Mouse (Mus musculus) left cerebral cortex, adult 18-20 months (tissue): ENCODE measurements around the gene Slc30a7. TPM values are rescaled to one million over a fixed set of nuclear protein-coding genes. Genes with fewer than 3 reads are reported as not detected.

Experiments used
- DNase-seq, 2 experiments: peaks; one replicate each; pipeline ENCODE4 v3.0.0; 2021 to 2022; ENCODE audit warnings: low spot score in 2 of 2, mixed read lengths in 1 of 2
- total RNA-seq, 2 experiments: library from RNA; stranded (reverse); gene quantifications; 2 replicates each; pipeline ENCODE4 v1.2.3; 2021

The Slc30a7 gene
- total RNA-seq, 2 experiments from 2014 or later = 30.9 to 31.4 TPM

DNA sequence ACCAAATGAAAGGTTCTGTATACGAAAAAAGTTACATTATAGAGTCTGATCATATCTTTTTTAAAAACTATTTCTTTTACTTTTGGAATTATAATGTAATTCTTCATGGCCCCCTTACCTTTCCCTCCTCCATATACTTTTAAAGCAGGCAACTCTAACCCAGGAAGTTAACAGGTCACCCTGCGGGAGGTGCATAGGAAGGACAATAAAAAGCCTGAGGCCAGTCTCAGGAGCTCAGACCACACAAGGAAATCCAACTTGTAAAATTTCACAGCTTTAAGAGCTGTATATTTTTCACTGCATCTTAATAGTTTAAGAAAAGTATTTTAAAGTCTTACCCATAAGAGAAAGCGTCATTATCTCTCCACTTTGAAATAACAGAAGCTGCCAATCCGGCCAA is 14.6 kb downstream of the Slc30a7 start:
- no peak for DNase-seq

DNA sequence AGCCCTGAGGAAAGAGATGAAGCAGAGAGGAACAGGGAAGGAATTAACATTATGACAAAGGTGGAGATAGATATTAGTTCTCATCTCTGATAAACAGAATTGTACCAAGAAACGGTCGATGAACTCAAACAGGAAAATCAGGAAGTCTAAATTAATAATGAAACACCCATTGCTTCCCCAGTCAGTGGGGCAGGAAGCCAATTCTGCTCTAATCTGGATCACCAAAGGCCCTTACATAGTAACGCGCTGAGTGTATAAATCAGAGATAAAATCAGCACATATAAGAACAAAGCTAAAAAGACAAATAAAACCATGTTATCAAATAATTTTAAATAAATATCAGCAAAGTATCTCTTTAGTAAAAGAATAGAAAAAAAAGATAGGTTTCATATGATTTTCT is 15.1 kb downstream of the Slc30a7 start:
- DNase-seq = no peak

DNA sequence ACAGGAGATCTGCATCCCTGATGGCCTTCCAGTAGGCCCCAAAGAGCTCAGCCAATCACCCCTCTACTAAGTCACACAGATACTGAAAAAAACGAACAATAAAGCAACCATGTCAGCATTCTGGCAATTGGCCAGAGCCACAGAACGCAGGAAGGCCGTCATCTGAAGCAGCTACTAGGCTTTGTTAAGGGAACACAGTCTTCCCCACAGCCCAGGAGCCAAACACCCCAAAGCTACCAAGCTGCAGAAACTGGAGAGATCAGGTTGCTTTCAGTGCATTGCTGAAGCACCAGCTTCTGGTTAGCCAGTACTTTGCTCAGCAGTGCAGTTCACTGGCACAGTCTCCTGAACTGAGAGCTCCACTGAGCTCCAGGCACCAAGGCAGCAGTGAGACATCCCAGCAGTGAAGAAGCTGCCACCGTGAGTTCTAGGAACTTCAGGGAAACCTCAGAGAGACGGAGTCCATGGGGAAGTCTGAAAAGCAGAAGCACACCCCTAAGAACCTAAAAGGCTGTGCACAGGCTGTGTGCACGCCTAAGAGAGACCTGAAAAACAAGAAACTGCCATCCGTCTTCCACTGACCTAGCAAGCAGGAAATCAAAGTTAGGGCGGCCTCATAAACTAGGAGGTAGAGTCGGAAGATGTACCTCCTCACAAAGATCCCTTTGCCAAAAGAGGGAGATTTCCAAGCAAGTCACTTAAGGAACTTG is 21.9 kb downstream of the Slc30a7 start:
- no peak for DNase-seq

DNA sequence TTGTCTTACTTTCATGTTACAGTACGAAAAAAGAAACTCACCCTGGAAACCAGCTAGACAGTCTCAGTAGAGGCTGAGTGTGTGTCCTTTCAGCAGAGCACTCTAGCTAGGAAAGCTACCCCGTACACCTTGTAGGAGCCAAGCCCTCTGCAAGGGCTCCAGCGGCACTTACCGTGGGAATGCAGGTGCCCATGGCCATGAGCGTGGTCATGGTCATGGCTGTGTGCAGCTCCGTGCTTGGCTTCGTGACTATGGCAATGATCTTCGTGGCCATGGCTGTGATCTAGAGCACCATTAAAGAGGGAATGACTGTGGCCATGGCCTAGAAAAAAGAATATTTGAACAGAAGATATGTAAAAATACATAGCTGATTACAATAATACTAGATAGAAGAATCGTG is 22.6 kb downstream of the Slc30a7 start:
- no peak for DNase-seq

DNA sequence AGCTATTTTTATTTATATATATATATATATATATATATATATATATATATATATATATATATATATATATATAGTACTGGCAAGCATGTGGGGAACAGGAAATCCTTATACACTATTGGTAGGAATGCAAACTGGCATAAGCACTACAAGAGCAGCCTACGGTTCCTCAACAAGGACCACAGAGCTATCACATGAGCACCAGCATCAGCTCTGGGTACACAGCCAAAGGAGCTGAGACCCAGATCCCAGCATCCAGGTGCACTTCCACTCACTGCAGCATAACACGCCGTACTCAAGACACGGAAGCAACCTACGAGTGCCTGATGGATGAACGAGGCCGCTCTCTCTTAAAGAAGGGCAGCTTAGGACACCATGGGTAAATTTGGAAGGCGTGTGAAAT is 24.0 kb downstream of the Slc30a7 start:
- DNase-seq = peak; percentile 10

DNA sequence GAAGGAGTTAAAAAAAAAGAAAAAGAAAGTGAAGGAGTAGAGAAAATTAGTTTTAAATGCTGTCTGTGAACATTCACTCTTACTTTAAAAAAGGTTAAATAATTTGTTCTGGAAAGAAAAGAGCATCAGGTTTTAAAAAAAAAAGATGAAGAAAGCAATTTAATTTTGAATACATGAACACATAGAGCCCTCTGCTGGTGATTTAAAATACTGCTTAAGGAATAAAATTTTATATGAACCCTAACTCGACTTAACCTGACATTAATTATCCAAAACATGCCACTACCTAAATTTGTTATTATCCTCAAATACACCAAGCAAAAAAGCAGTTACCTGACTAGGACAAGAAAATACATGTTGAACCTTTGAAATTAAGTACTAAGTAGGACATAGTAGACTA is 28.2 kb downstream of the Slc30a7 start:
- no peak for DNase-seq

DNA sequence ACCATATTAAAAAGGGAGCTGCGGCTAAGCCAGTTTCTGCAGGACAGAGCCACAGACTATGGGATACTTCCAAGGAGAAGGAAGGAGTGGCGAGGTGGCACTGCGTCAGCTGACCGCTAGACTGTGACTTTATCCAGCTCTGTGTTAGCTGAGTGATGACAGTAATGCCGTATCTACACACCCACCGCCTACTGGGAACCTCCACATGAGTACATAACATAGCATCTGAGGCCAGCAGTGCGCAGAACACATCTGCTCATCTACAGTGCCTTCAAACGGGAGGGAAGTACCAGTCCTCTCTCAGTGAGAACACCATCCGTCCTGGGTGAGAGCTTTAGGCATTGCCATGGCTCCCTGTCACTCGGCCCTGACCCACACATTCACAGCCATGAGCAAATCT is 32.2 kb downstream of the Slc30a7 start:
- no peak for DNase-seq

DNA sequence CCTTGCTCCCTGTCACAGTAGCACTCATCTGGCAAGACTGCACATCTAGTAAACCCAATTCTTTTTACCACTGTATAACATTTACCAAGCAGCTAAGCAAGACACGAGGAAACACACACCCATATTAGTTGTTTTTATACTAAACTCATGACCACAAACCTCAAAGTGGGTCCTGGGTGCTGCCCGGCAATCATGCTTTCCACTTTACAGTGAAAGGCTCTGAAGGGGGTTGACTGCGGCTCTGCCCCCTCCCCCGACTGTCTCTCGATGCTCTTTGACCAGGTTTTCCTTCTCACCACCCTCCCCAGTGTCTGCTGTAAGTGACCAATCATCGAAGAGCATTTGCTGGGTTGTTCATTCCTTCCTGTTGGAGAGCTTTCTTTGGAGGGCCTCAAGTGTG is 33.0 kb downstream of the Slc30a7 start:
- DNase-seq = no peak

DNA sequence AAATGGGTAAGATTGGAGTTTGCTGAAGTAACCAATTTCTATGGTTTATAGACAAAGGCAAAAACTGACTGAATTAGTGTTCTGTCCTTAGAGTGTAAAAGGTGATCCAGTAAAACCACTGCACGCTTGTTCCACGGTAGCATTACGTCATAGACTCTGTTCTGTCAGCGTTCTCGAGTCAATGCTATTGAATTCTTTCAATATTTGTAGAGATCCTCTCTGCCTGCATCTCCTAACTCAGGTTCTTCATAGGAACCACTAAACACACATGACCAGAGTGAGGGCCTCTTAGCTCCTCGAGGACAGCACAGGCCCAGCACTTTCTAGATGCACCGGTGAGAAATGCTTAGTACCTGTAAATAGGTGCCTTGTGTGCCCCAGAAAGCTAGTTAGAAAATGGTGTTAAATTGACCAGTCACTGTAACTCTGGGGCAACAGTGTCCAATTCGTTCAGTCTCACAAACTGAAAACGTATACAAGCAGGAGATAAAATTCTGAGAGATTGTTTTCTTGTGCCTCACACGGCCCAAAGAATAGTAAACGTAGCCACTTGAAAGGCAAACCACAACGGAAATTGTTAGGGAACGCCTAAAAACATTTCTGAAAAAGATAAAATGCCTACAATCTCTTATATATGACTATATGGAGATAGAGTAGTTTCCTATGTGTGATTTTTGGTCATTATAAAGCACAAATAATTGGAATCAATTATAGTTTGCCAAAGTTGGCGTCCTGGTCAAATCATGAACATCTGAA is 35.1 kb downstream of the Slc30a7 start:
- DNase-seq = no peak

DNA sequence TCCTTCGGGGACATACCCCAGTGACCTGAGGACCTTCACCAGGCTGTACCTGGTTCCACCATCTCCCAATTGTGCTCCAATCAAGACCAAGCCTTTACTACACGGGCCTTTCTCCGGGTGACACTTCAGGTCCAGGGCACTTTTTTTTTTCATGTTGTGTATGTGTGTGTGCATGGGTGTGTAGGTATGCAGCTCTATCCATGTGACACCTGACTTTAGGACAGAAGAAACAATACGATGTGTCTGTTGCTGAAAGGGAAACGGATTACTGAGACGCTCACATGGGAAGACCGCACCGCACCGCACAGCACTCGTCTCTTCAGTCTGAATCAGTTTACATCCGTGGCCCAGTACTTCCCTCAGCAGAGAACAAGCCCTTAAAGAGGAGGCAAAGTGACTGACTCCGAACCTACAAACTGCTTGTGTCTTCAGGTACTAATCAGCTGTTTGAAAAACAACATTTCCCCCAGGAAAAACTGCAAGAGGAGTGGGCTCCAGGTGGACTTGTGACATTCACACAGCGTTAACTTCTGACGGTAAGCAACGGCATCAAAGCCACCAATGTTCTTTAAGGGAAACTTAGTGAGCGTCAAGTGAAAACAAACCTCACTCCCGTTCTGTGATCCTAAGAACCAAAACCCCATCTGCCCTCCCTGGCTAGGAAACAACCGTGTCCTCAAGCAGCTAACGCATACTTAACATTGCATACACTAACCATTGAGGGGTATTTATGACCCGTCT is 36.0 kb downstream of the Slc30a7 start:
- no peak for DNase-seq

DNA sequence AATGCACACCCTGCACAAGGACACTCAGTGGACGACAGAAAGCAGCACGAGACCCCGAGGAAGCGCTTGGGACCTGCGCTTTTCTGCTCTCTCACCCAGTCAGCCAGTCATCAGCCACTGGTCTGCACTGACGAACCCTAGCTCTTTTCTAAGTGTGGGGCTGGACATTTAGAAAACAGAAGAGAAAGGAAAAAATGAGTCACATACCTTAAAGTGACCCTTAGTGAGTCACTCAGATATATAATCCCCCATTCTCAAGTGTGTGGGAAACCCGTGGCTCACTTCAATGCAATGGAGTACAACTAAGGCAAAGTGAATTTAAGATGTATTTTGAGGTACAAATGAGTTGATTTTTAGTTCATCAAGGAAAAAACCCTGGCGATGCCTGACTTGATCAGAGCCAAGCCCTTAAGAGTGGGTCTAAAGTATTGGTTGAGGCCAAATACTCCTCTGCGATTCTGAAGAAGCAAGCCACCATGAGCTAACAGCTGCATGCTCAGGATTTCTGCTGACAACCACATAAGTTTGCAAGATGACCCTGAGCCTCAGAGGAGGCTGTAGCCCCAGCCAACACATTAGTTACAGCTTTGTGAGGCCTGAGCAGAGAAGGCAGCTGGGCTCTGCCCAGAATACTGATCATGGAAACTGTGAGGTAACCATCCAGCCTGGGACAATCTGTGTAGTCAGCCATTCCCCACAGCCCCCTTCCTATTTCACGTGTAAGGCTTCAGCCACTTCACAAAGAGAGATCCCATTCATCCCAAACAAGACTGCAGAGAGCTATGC is 38.3 kb downstream of the Slc30a7 start:
- no peak for DNase-seq

DNA sequence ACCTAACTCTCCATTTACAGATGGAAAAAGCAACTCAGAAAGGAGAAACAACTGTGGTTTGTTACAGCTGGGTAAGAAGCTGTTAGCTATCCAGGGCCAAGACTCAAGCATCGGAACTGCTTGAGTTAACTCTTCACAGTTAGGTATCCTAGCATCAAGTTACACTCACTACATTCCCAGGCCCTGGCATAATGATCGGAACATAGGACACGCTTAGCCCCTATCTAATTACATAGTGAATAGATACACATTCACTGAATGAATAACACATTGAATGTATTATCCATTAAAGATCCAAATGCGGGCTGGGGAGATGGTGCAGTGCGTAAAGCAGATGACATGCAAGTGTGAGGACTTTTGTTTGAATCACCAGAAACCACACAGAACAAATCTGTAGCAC is 43.1 kb downstream of the Slc30a7 start:
- no peak for DNase-seq

DNA sequence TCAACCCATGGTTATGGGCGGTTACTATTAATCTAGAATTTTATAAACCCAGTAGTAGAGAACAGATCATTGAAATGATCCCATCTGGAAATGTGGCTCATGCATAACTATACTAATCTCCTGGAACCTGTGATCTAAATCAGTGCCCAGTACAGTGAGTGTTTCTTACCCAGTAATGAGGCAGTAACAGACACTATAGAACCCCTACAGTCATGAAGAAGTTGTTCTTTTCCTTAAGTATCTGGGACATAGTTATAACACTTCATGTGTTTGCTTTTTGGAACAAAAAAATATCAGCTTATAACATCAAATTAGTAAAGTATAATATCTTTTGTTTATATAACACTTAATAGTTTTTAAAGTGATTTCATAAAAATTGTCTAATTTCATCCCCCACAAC is 43.6 kb downstream of the Slc30a7 start:
- DNase-seq = no peak

DNA sequence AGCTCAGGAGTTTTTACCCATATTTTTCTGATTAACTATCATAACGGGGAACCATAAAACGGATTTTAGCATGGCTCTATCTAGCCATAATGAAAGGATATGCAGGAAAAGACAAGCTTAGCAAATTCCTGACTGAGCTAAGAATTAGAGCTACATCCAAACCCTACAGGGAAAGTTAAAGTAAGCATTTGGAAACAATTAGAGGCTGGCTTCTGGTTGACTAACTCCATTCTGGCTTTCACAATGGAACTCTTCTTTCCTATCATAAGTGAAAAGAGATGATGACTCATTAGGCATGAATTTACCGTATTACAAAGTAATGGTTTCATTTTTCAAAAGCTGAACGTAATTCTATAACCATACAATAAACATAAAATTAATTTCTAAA is 45.2 kb downstream of the Slc30a7 start:
- DNase-seq = no peak

DNA sequence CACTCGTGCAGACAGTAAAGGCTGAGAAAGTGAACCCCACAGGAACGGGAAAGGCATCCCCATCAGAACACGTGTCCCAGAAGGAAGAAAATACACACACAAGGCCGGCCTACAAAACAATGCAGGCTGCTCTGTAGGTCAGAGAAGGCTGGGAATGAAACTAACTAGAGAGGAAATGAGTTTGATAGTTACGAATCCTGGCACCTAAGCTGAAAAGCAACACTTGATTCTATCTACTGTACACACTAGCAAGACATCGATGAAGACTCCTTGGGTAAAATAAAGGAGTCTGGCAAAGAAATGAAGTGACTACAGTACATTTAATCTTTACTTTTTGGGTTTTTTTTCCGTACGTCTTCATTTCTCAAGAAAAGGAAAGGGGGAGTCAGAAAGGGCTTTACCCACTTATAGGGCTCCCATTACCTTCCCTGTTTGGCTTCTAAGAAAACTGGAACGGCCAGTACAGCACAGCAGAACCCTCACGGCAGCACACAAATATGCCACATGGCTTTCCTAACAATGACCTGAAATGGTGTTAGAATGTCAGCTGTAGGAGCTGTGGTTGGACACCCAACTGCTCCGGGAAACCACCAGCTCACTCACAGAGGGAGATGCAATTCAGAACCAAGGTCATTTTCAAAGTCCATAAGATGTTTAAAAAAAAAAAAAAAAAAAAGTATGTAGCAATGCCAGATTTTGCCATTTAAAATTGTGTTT is 45.7 kb downstream of the Slc30a7 start:
- DNase-seq = no peak

DNA sequence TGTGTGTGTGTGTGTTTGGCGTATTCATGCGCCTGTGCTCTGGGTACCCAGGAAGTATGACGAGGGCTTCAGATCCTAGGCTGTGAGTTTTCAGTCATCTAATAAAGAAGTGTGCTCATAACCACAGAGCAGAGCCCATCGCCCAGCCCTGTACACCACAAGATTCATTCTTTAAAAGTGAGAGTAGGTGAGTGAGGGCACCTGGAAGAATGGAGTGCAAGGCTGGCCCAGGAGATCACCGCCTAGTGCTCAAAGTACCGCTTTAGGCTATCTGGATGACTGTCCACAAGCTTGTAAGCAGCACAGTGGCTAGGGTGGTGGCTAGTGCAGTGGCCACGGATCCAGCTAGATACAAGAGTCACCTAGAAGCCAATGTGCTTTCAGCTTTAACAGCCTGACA is 50.0 kb downstream of the Slc30a7 start:
- no peak for DNase-seq

DNA sequence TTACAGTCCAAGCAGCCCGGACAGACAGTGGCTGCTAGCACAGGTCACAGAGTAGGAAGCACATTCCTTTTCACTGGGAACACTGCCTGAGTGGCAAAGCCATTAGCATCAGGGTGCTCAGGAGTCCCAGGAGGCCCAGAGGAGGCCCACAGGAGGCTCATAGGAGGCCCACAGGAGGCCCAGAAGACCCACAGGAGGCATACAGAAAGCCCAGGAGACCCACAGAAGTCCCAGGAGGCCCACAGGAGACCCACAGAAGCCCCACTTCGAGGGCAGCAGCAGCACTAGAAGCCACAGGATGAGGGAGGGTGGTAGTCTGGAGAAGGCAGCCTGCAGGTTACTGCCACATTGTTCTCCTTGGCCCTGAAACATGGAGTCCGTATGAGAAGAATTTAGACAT is 54.1 kb downstream of the Slc30a7 start:
- no peak for DNase-seq

DNA sequence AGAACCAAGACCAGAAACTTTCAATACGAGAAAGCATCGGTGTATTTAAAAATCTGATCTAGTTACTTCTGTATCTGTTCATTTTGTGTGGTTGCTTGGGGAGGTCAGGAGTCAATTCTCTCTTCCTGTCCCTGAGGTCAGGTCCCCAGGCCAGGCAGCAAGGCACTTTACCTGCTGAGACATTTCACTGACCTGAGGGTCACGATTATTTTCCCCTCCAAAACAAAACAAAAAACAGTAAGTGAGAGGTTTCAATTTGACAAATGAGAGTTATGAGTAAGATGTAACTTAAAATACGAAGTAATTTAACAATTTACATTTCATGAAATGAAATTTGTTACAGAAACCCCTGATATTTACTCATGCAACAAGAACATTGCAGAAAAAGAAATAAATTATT is 54.9 kb downstream of the Slc30a7 start:
- DNase-seq = no peak

DNA sequence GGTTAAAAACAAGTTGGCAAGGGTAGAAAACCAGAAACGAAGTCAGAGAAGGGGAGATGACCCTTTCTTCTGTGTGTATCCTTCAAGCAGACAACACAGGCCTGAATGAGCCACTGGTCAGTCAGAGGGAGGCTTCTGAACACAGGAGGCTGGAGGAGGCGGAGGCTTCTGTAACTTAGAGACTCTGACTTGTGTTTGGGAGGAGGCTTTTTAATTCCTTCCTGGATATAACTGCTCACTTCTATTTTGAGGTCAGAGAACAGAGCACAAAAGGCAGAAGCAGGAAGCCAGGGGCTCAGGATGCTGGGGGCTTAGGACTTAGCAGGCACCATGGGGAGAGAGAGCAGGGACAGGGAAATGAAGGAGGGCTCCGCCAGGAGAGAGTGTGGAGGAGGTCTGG is 56.0 kb downstream of the Slc30a7 start:
- DNase-seq = no peak

DNA sequence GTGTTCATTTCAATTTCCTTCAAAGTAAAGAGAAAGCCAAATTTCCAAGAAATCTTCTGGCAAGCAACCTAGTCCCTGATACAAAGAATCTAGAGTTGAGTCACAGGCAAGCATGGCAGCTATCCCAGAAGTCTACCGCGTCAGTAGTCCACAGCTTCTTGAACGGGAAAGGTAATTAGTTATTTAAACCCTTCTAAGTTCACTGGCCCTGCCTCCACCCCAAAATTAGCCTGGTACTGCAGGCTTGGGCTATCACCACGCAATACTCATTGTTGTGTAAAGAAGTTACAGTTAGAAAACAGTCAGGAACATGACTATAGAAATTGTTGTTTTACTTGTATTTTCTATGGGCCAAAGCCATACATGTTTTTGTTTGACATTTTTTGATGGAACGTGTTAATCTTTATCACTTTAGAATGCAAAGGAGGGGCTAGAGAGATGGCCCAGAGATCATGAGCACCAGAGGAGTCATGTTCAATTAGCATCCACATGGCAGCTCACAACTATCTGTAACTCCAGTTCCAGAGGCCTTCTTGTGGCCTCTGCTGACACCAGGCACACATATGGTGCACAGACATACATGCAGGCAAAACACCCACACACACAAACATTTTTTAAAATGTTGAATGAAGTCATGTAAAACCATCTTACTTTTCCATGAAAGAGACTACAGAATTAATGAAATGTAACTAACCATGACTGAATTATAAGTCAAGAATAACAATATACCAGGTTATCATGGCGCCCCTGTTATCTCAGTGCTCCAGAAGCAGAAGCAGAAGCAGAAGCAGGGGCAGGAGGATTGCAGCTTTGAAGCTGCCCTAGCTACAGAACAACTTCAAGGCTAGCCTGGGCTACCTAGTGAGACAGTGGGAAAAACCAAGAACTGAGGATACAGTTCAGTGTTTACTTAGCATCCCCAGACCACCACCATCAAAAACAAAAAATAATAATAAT is 57.0 kb downstream of the Slc30a7 start:
- peak; percentile 41 to 54 for DNase-seq
